Mouse (Mus musculus): Measurements from ENCODE around the gene Cyb5r3.

DNA sequence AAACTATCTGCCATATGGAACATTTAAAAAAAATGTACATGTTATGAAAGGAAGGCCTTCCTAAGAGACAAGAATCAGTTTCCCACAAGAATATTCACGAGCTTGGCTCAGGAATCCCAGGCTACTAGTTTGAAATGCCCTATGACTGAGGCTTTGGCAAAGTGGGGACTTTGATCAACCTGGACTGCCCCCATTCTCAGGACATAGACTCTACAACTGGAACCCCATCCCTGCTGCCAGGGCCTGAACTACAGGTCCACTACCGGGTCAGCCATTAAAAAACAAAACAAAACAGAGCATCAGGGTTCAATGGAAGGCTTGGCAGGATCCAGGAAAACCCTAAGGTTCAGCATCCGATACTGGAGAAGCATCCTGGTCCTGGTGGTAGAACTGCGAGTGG, 21.7 kb downstream of the Cyb5r3 start:
- TF ChIP-seq CTCF (IDR thresholded peaks at IDR 0.05; ENCODE audit: borderline replicate concordance, extremely low read depth, insufficient read depth, insufficient read length) (no peak), POLR2A (IDR thresholded peaks at IDR 0.05; ENCODE audit: borderline replicate concordance, extremely low read depth, insufficient read depth, insufficient read length, poor library complexity, severe bottlenecking) (no peak)

Data from brain, embryonic 14.5 days (tissue).